Mouse (Mus musculus) urinary bladder, postnatal 10 days (tissue): ENCODE measurements at regions not wholly inside any gene's neighbourhood (a gene's known extent, or its start where the extent isn't known, plus 50 kb on each side); places are given as distances from the start of the nearest gene placed in this dataset.

Experiments
- DNase-seq: peaks from one replicate; pipeline ENCODE4 v3.0.0; 2022; ENCODE audit warnings: low spot score

- DNase-seq = no peak
Observed at GRCm38 (mm10) chr13:60303561-60303960, 126.4 kb upstream of the Gas1 start.

- DNase-seq = no peak
Observed at GRCm38 (mm10) chr13:60305028-60305810, 128.1 kb upstream of the Gas1 start.

- DNase-seq = no peak
Observed at GRCm38 (mm10) chr13:60308062-60308801, 131.1 kb upstream of the Gas1 start.

GRCm38 (mm10) chr13:60309482-60309881, 132.3 kb upstream of the Gas1 start:
- DNase-seq = no peak

DNA sequence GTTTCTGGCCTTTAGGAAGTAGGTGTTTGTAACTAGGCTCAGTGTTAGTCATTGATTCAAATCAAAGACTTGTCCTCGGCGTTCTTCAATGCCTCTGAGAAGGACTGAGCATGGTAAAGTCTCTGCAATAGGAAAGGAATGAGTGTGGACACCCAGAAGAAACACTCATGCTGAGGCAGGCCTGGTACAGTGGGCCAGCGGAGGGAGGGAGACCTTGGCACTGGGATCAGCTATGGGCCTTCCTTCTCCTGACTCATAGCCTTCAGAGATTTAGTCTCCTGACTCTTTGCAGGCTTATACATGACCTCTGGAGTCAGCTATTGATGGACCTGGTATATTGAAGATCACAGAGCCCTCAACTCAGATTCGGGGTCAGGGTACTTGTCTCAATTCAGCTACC, 132.8 kb upstream of the Gas1 start:
- no peak for DNase-seq

GRCm38 (mm10) chr13:60312397-60313085, 135.4 kb upstream of the Gas1 start:
- DNase-seq = no peak

- DNase-seq = no peak
Observed at GRCm38 (mm10) chr13:60318436-60319020, 141.4 kb upstream of the Gas1 start.

- no peak for DNase-seq
Observed at GRCm38 (mm10) chr13:60319268-60319667, 142.1 kb upstream of the Gas1 start.

GRCm38 (mm10) chr13:60319861-60320602, 142.9 kb upstream of the Gas1 start:
- DNase-seq = no peak

DNA sequence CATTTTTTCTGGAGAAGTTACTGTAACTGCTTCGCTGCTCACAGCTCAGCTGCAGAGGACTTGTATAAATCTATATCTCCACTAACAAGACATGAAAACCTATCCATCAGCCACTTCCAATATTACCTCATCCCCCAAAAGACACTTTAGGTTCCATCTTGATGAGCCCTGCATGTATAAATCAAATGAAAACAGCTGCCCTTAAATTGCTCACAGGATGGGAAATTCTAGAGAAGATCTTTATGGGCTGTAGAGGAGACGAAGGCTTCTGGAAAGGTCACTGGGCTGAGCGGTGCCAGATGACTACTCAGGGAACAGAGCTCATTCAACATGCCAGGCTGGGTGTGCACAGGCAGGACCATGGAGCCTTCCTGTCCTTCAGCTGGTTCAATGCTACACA, 145.4 kb upstream of the Gas1 start:
- no peak for DNase-seq

- DNase-seq = no peak
Observed at GRCm38 (mm10) chr13:60330475-60331258, 153.5 kb upstream of the Gas1 start.

DNA sequence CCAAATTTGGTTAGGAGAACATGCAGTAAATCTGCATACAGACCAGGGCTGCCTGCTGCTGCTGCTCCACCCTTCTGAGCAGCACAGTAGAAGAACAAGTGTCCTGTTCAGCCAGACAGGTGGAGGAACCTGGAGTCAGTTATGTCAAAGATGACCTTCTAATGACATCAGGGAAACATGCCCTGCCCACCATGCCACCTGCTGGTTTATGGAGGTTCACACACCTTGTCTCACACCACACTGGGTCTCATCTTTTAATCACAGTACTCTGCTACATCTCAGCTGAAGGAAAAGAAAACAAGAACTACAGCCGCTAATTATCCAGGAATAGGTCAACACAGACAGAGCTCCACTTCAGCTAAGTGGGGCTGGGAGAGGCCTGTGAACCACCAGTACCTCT, 159.0 kb upstream of the Gas1 start:
- no peak for DNase-seq

DNA sequence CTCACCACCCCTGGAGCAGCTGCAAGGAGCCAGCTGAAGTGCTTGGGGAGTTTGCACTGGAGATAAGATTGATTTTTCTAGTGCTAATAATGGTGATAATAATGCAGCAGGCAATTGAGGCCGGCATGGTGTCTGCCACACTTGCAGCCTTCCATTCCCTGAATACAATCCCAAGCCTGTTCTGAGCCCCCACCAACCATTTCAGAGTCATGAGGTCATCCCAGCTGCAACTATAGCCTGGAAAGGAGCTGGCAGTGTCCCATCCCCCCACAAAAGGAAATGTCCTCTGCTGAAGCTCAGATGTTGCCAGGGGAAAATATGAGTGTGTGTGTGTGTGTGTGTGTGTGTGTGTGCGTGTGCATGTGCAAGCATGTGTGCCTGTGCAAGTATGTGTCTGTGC, 160.2 kb upstream of the Gas1 start:
- no peak for DNase-seq

GRCm38 (mm10) chr13:60338107-60338506, 160.9 kb upstream of the Gas1 start:
- no peak for DNase-seq

- no peak for DNase-seq
Observed at GRCm38 (mm10) chr13:60340068-60340467, 162.9 kb upstream of the Gas1 start.

- no peak for DNase-seq
Observed at GRCm38 (mm10) chr13:60347881-60348280, 170.7 kb upstream of the Gas1 start.

GRCm38 (mm10) chr13:60348438-60348837, 171.3 kb upstream of the Gas1 start:
- DNase-seq = no peak

DNA sequence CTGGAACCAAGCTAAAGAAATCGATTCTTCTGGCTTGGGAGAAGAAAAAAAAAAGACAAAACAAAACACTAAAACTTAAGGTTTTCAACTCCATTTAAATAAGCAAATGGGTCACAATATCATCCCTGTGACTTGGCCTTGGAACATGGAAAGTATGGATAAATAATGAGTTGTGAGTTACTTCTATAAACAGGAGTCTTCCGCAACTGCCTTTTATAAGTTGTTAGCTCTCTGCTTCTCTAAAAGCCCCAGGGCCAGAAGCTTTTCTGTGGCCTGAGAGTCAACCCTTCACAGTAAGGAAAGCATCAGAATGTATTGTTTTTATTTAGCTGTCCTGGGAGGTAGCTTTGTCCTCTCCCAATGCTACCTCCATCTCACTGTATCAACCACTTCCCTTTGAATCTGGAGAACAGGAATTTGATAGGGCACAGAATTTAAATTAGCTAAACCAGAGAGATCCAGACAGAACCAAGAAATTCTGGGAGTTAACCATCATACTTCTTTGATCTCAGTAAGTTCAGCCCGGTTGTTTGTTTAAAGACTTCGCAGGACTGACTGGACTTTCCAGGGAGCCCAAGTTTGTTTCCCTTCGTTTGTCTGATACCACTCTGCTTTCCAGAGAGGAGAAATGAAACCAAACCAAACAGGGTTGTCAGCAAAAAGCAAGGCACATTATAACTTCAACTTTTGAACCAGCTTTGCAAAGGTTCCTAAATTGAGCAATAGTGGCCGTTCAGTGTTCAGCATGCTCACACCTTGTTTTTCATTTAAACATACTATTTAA, 178.7 kb upstream of the Gas1 start:
- no peak for DNase-seq

DNA sequence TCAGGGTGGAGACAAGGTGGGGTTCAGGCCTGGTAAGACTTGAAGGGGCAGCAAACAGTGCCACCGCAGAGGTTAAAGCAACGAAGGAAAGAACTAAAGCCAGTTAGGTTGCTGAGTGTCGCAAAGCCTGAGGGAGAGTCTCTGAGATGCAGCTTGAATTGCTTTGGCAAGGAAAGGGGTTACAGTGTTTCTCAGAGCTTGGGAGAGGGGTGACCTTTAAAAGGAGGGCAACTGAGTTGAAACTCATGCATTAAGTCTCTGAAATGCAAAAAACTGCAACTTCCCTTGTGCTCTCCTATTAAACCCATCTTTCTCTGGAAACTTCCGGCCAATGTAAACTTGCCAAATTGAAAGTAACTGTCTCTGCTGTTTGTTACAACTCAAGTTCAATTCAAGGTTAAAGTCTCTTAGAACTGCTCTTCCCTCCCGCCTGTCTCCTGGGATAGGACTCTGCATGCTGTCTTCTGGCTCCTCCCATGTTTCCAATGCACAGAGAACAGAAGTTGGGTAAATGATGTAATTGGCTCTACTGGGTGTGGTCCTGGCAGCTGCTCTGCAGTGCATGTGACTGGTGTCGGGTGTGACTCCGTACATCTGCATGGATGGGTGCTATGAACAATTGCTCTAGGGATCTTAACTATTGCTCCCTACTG, 181.4 kb upstream of the Gas1 start:
- DNase-seq = no peak
